Mouse (Mus musculus): ENCODE measurements around the gene Spg7.

The Spg7 gene

GRCm38 (mm10) chr8:123135806-123136205, 73.1 kb downstream of the Spg7 start:
- DNase-seq = no peak

GRCm38 (mm10) chr8:123136287-123136686, 73.5 kb downstream of the Spg7 start:
- DNase-seq = no peak

GRCm38 (mm10) chr8:123137645-123138077, 74.9 kb downstream of the Spg7 start:
- DNase-seq = peak; percentile 66

GRCm38 (mm10) chr8:123138741-123139140, 76.0 kb downstream of the Spg7 start:
- no peak for DNase-seq

GRCm38 (mm10) chr8:123141741-123142462, 79.2 kb downstream of the Spg7 start:
- no peak for DNase-seq

- peak; percentile 67 for DNase-seq
Observed at GRCm38 (mm10) chr8:123145279-123145678, 82.5 kb downstream of the Spg7 start.

- DNase-seq = no peak
Observed at GRCm38 (mm10) chr8:123146390-123146789, 83.6 kb downstream of the Spg7 start.
